Mouse (Mus musculus) heart, embryonic 11.5 days (tissue): Measurements from ENCODE around the gene Rfc2. TPM values are rescaled to one million over a fixed set of nuclear protein-coding genes. Genes with fewer than 3 reads are reported as not detected.

Experiments used
- ATAC-seq: fragments of 200-750 bp; cut with Nextera tagmentation; replicated peaks from 2 replicates; pipeline ENCODE4 v1.8.0; 2017; ENCODE audit warnings: moderate library complexity; ENCODE audit not compliant: insufficient number of reproducible peaks, low FRiP score, low TSS enrichment
- H3K27ac ChIP-seq: fragments of 300-500 bp; sonication (generic); 2 replicates; pipeline ENCODE4 v1.5.1; 2014; ENCODE audit warnings: mild to moderate bottlenecking, low read depth, low read length
- H3K27me3 ChIP-seq: fragments of 300-500 bp; sonication (generic); 2 replicates; pipeline ENCODE4 v1.6.1; 2014; ENCODE audit warnings: mild to moderate bottlenecking, low read length, mixed read lengths; ENCODE audit not compliant: control insufficient read depth, insufficient read depth
- H3K36me3 ChIP-seq: fragments of 300-500 bp; sonication (generic); 2 replicates; pipeline ENCODE4 v1.6.1; 2014; ENCODE audit warnings: mild to moderate bottlenecking, low read length, moderate library complexity, mixed read lengths; ENCODE audit not compliant: control insufficient read depth, insufficient read depth
- H3K4me1 ChIP-seq: fragments of 300-500 bp; sonication (generic); 2 replicates; pipeline ENCODE4 v1.6.1; 2014; ENCODE audit warnings: low read length; ENCODE audit not compliant: control insufficient read depth, insufficient read depth
- H3K4me2 ChIP-seq: fragments of 300-500 bp; sonication (generic); 2 replicates; pipeline ENCODE4 v1.6.1; 2014; ENCODE audit warnings: mild to moderate bottlenecking, moderate library complexity
- H3K4me3 ChIP-seq: fragments of 300-500 bp; sonication (generic); 2 replicates; pipeline ENCODE4 v1.5.1; 2014; ENCODE audit warnings: low read depth, low read length
- H3K9ac ChIP-seq: fragments of 300-500 bp; sonication (generic); 2 replicates; pipeline ENCODE4 v1.6.1; 2014; ENCODE audit warnings: mild to moderate bottlenecking, low read depth, low read length, moderate library complexity
- H3K9me3 ChIP-seq: fragments of 300-500 bp; sonication (generic); replicated peaks from 2 replicates; pipeline ENCODE4 v1.6.1; 2016; ENCODE audit warnings: low read length; ENCODE audit not compliant: control insufficient read depth
- WGBS: fragments of 180-500 bp; shearing (Covaris S2); extraction: QIAGEN DNeasy Blood & Tissue Kit; methylation state at CpG from one replicate; pipeline ENCODE4 v1.1.7; 2014; ENCODE audit not compliant: insufficient replicate concordance; 5-methylcytosine and 5-hydroxymethylcytosine counted together
- polyA plus RNA-seq: library from polyadenylated mRNA; unstranded; fragments of >200 nt; fragmentation: Nextera tagmentation; extraction: Ambion mirVana; gene quantifications from 2 replicates; pipeline ENCODE4 v1.2.1, GENCODE M21; 2014

Gene Rfc2
- polyA plus RNA-seq, 1 experiment from 2014 or later = 234 TPM

- no peak overlapping the region for H3K4me3 ChIP-seq
- H3K27ac ChIP-seq = no peak overlapping the region
- H3K4me2 ChIP-seq = peak overlapping the region; percentile 47
- ATAC-seq = no peak
- 10% methylated on average over 20 of the region's 20 CpGs for WGBS
- H3K4me1 ChIP-seq = peaks cover 23% of the 10 kb centered on the region
- H3K27me3 ChIP-seq = no peaks in the 10 kb centered on the region
- no peaks in the 10 kb centered on the region for H3K36me3 ChIP-seq
- H3K9ac ChIP-seq = no peak overlapping the region
- no peaks in the 10 kb centered on the region for H3K9me3 ChIP-seq
Observed at GRCm38 (mm10) chr5:134555463-134556164, 25.6 kb upstream of the Rfc2 start.

- no peaks in the 10 kb centered on the region for H3K9me3 ChIP-seq
Observed at GRCm38 (mm10) chr5:134560071-134560449, 21.1 kb upstream of the Rfc2 start, which contains the start of gene Syna. Syna (minus strand) TSS chr5:134560171.

GRCm38 (mm10) chr5:134560450-134561171 is 20.6 kb upstream of the Rfc2 start:
- H3K27me3 ChIP-seq = no peaks in the 10 kb centered on the region
- no peaks in the 10 kb centered on the region for H3K36me3 ChIP-seq
- H3K4me1 ChIP-seq = peaks cover 5% of the 10 kb centered on the region
- no peaks in the 10 kb centered on the region for H3K9me3 ChIP-seq
- no peak overlapping the region for H3K9ac ChIP-seq
- no peak overlapping the region for H3K4me2 ChIP-seq
- 70% methylated on average over 16 of the region's 16 CpGs for WGBS
- H3K4me3 ChIP-seq = no peak overlapping the region
- H3K27ac ChIP-seq = no peak overlapping the region
- no peak for ATAC-seq

More at GRCm38 (mm10) chr5:134560071-134560449, 21.1 kb upstream of the Rfc2 start, which contains the start of gene Syna:
- no peaks in the 10 kb centered on the region for H3K36me3 ChIP-seq
- peaks cover 10% of the 10 kb centered on the region for H3K4me1 ChIP-seq
- ATAC-seq = no peak
- no peak within 1 kb of the TSS for H3K9ac ChIP-seq
- no peak within 1 kb of the TSS for H3K4me2 ChIP-seq
- WGBS = 81% methylated on average over 7 of the region's 7 CpGs
- H3K27ac ChIP-seq = no peak within 1 kb of the TSS
- no peak within 1 kb of the TSS for H3K4me3 ChIP-seq
- no peaks in the 10 kb centered on the region for H3K27me3 ChIP-seq

GRCm38 (mm10) chr5:134564272-134564671 is 16.9 kb upstream of the Rfc2 start:
- no peaks in the 10 kb centered on the region for H3K9me3 ChIP-seq
- H3K9ac ChIP-seq = no peak overlapping the region
- H3K4me1 ChIP-seq = no peaks in the 10 kb centered on the region
- no peaks in the 10 kb centered on the region for H3K27me3 ChIP-seq
- H3K27ac ChIP-seq = no peak overlapping the region
- H3K4me3 ChIP-seq = no peak overlapping the region
- ATAC-seq = no peak
- 93% methylated on average over 2 of the region's 2 CpGs for WGBS
- H3K4me2 ChIP-seq = no peak overlapping the region
- H3K36me3 ChIP-seq = no peaks in the 10 kb centered on the region

- Histone ChIP-seq H3K27me3 (no peaks in the 10 kb centered on the region), H3K36me3 (no peaks in the 10 kb centered on the region), H3K4me3 (no peak overlapping the region), H3K27ac (no peak overlapping the region), H3K4me2 (no peak overlapping the region), H3K9ac (no peak overlapping the region), H3K4me1 (no peaks in the 10 kb centered on the region), H3K9me3 (no peaks in the 10 kb centered on the region)
- WGBS = 74% methylated on average over 6 of the region's 6 CpGs
- ATAC-seq = no peak
Observed at GRCm38 (mm10) chr5:134565696-134566095, 15.5 kb upstream of the Rfc2 start.

GRCm38 (mm10) chr5:134567445-134567844 is 13.7 kb upstream of the Rfc2 start:
- no peaks in the 10 kb centered on the region for H3K27me3 ChIP-seq
- H3K36me3 ChIP-seq = no peaks in the 10 kb centered on the region
- H3K4me1 ChIP-seq = no peaks in the 10 kb centered on the region
- H3K4me3 ChIP-seq = no peak overlapping the region
- WGBS = 57% methylated on average over 4 of the region's 4 CpGs
- no peaks in the 10 kb centered on the region; the same call in 1 of the 2 replicates for H3K9me3 ChIP-seq
- H3K4me2 ChIP-seq = no peak overlapping the region
- ATAC-seq = no peak
- H3K27ac ChIP-seq = no peak overlapping the region
- no peak overlapping the region for H3K9ac ChIP-seq

GRCm38 (mm10) chr5:134568030-134568429 is 13.1 kb upstream of the Rfc2 start:
- no peak overlapping the region for H3K9ac ChIP-seq
- no peaks in the 10 kb centered on the region for H3K27me3 ChIP-seq
- H3K27ac ChIP-seq = no peak overlapping the region
- no peak overlapping the region for H3K4me2 ChIP-seq
- ATAC-seq = no peak
- H3K4me3 ChIP-seq = no peak overlapping the region
- WGBS = 58% methylated on average over 3 of the region's 3 CpGs
- H3K9me3 ChIP-seq = no peaks in the 10 kb centered on the region; the same call in 1 of the 2 replicates
- no peaks in the 10 kb centered on the region for H3K36me3 ChIP-seq
- H3K4me1 ChIP-seq = no peaks in the 10 kb centered on the region

- H3K4me3 ChIP-seq = no peak overlapping the region
- no peak for ATAC-seq
- no peak overlapping the region; the same call in 1 of the 2 replicates for H3K27ac ChIP-seq
- no peaks in the 10 kb centered on the region for H3K36me3 ChIP-seq
- H3K9me3 ChIP-seq = no peaks in the 10 kb centered on the region; the same call in 1 of the 2 replicates
- H3K4me1 ChIP-seq = no peaks in the 10 kb centered on the region
- no peak overlapping the region for H3K4me2 ChIP-seq
- H3K9ac ChIP-seq = no peak overlapping the region
- WGBS = 53% methylated on average over 8 of the region's 8 CpGs
- H3K27me3 ChIP-seq = no peaks in the 10 kb centered on the region
Observed at GRCm38 (mm10) chr5:134568964-134569491, 12.1 kb upstream of the Rfc2 start.
